Mouse (Mus musculus): ENCODE results near the gene Slc6a11. TPM values are rescaled to one million over a fixed set of nuclear protein-coding genes. Genes with fewer than 3 reads are reported as not detected.

Gene Slc6a11
- polyA plus RNA-seq, 1 experiment from 2014 or later: 136 TPM

Other genes starting within 250 kb of the Slc6a11 start
- 36.5 and 42.3 TPM in 2 replicates for gene Atp2b2, start 88.6 kb upstream of the Slc6a11 start, polyA plus RNA-seq (2015; fragmentation: Nextera tagmentation; extraction: Ambion mirVana)
- gene Slc6a1, start 151.4 kb downstream of the Slc6a11 start, polyA plus RNA-seq (2015; fragmentation: Nextera tagmentation; extraction: Ambion mirVana): 166 and 172 TPM in 2 replicates